ENCODE assay signal across 25 mouse cellular contexts in the genomic region with DNA sequence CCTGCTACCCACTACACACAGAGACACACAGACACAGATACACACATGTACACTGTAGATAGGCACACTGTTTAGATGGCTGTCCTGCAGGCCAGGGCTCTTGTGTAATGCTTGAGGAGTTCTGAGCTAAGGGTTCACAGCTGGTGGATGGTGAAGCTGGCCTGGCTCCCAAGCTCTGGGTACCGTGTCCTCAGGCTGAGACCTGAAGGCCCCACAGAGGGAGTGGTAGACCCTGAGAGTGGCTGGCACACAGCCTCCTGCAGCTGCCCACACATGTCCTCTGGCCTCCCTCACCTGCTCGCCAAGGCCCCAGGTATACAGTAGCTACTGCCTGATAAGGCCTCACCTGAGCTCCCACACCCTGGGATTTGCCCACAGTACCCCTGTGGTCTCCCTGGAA. TPM values are rescaled to one million over a fixed set of nuclear protein-coding genes. Genes with fewer than 3 reads are reported as not detected.
DNase-seq lines count a peak whose midpoint lies in the region; ATAC-seq and TF ChIP-seq lines count a peak whose summit lies in the region.
"Had no signal": no experiment of that assay in that cellular context is flagged by ENCODE, and none has a peak within 500 bp of the region (broad histone marks: within the 10 kb centered on the region; RNA-seq: fewer than 3 reads in every experiment).

No protein-coding gene starts in this region.

- no peaks in the 10 kb centered on the region for H3K9me3 ChIP-seq in kidney, embryonic 15.5 days (replicated peaks)
- no peaks in the 10 kb centered on the region for H3K9me3 ChIP-seq in lung, postnatal 0 days (ENCODE audit: low read length)
- H3K9me3 ChIP-seq: limb, embryonic 13.5 days; liver, embryonic 12.5 days; midbrain, embryonic 15.5 days; neural tube, embryonic 15.5 days had no signal

- H3K27me3 ChIP-seq in kidney, embryonic 15.5 days = no peaks in the 10 kb centered on the region
- no peaks in the 10 kb centered on the region for H3K27me3 ChIP-seq in lung, postnatal 0 days (replicated peaks; ENCODE audit: insufficient read depth, low read length)
- H3K27me3 ChIP-seq: limb, embryonic 13.5 days; liver, embryonic 12.5 days; midbrain, embryonic 15.5 days; neural tube, embryonic 15.5 days; Patski had no signal

- peak overlapping the region; percentile 64 for H3K27ac ChIP-seq in kidney, embryonic 15.5 days
- no peak overlapping the region for H3K27ac ChIP-seq in lung, postnatal 0 days (ENCODE audit: low read length)
- H3K27ac ChIP-seq: hindbrain, postnatal 0 days; left cerebral cortex, adult 2 months; limb, embryonic 13.5 days; liver, embryonic 12.5 days; midbrain, embryonic 15.5 days; neural tube, embryonic 15.5 days had no signal

- H3K4me2 ChIP-seq in kidney, embryonic 15.5 days = no peak overlapping the region
- no peak overlapping the region for H3K4me2 ChIP-seq in lung, postnatal 0 days (replicated peaks; ENCODE audit: low read depth, low read length)
- H3K4me2 ChIP-seq: limb, embryonic 13.5 days; liver, embryonic 12.5 days; midbrain, embryonic 15.5 days; neural tube, embryonic 15.5 days had no signal

- no peak for DNase-seq in kidney, postnatal 14 days
- peak; percentile 40 for DNase-seq in lung, postnatal 0 days (ENCODE audit: low spot score)
- DNase-seq in lung, postnatal 36 days = no peak
- DNase-seq in adrenal gland, postnatal 36 days = no peak
- no peak for DNase-seq in left cerebral cortex, adult 11 months (ENCODE audit: low spot score)
- DNase-seq: adrenal gland, postnatal 25 days; cerebellum, adult 18-20 months; cerebellum, postnatal 10 days; gastrocnemius, postnatal 14 days; kidney, adult 11 months; liver, postnatal 0 days; retina, postnatal 1 day; right cerebral cortex, postnatal 14 days; thymus, adult 2 months; thymus, postnatal 36 days had no signal

- TF ChIP-seq EP300 in lung, postnatal 0 days (IDR thresholded peaks at IDR 0.05) = no peak

- H3K4me1 ChIP-seq in kidney, embryonic 15.5 days = peaks cover 64% of the 10 kb centered on the region
- peaks cover 19% of the 10 kb centered on the region for H3K4me1 ChIP-seq in lung, postnatal 0 days (ENCODE audit: insufficient read depth, low read depth, low read length)

- TF ChIP-seq CTCF in lung, postnatal 0 days (IDR thresholded peaks at IDR 0.05) = no peak

- peaks cover 18% of the 10 kb centered on the region for H3K36me3 ChIP-seq in kidney, embryonic 15.5 days
- no peaks in the 10 kb centered on the region for H3K36me3 ChIP-seq in lung, postnatal 0 days (ENCODE audit: insufficient read depth, low read length)
- H3K36me3 ChIP-seq: limb, embryonic 13.5 days; liver, embryonic 12.5 days; midbrain, embryonic 15.5 days; neural tube, embryonic 15.5 days had no signal

- no peak for ATAC-seq in kidney, embryonic 15.5 days (replicated peaks; ENCODE audit: low FRiP score)
- ATAC-seq in lung, postnatal 0 days = no peak
- 0 out of 2 replicates have a peak, but pooled peaks have one; percentile 23 for ATAC-seq in erythroid progenitor cell, adult 5-6 weeks (replicated peaks; ENCODE audit: low FRiP score, poor library complexity, severe bottlenecking)
- ATAC-seq: forebrain, embryonic 14.5 days; hindbrain, postnatal 0 days; liver, embryonic 12.5 days; liver, postnatal 0 days; midbrain, embryonic 15.5 days; Patski had no signal

- H3K4me3 ChIP-seq in kidney, embryonic 15.5 days (replicated peaks) = no peak overlapping the region
- no peak overlapping the region for H3K4me3 ChIP-seq in lung, postnatal 0 days (ENCODE audit: low read depth, low read length)
- H3K4me3 ChIP-seq: left cerebral cortex, adult 2 months; limb, embryonic 13.5 days; liver, embryonic 12.5 days; midbrain, embryonic 15.5 days; neural tube, embryonic 15.5 days had no signal

- no peak overlapping the region for H3K9ac ChIP-seq in kidney, embryonic 15.5 days
- no peak overlapping the region for H3K9ac ChIP-seq in lung, postnatal 0 days (replicated peaks; ENCODE audit: low read depth)
- H3K9ac ChIP-seq: limb, embryonic 13.5 days; liver, embryonic 12.5 days; liver, postnatal 0 days; midbrain, embryonic 15.5 days; neural tube, embryonic 15.5 days had no signal

- WGBS in kidney, embryonic 15.5 days = 74% methylated on average over 2 of the region's 2 CpGs
- WGBS in lung, postnatal 0 days = 47% methylated on average over 2 of the region's 2 CpGs

RNA-seq across cellular contexts. Expression of a gene that starts 10.1 kb away (rescaled TPM):
- 190 and 191 TPM in 2 replicates for polyA plus RNA-seq in kidney, embryonic 15.5 days (2015; fragmentation: Nextera tagmentation; extraction: Ambion mirVana)
- 63.3 and 67.5 TPM in 2 replicates for polyA plus RNA-seq in lung, postnatal 0 days (2015; fragmentation: Nextera tagmentation; extraction: Ambion mirVana)
- not detected in 2 replicates for total RNA-seq in erythroid progenitor cell, adult 5-6 weeks (2015; ENCODE audit: low replicate concordance)
- total RNA-seq in erythroid progenitor cell, adult 5-6 weeks (2017; ENCODE audit: low replicate concordance) = 0.90 and 5.5 TPM in 2 replicates
- 1 to 10 TPM; 7.8 to 9.0 TPM for total RNA-seq in adrenal gland, postnatal 36 days (2021)
- polyA plus RNA-seq: Patski had no signal

RNA-seq across cellular contexts. Expression of a gene that starts 42.9 kb away (rescaled TPM):
- polyA plus RNA-seq in kidney, embryonic 15.5 days (2015; fragmentation: Nextera tagmentation; extraction: Ambion mirVana) = 788 and 840 TPM in 2 replicates
- polyA plus RNA-seq in lung, postnatal 0 days (2015; fragmentation: Nextera tagmentation; extraction: Ambion mirVana) = 274 and 290 TPM in 2 replicates
- total RNA-seq in erythroid progenitor cell, adult 5-6 weeks (2015; ENCODE audit: low replicate concordance) = 242 and 276 TPM in 2 replicates
- 439 and 531 TPM in 2 replicates for total RNA-seq in erythroid progenitor cell, adult 5-6 weeks (2017; ENCODE audit: low replicate concordance)
- 100 to 1,000 TPM; 219 to 230 TPM for total RNA-seq in adrenal gland, postnatal 36 days (2021)

RNA-seq across cellular contexts. Expression of a gene that starts 43.2 kb away (rescaled TPM):
- polyA plus RNA-seq in kidney, embryonic 15.5 days (2015; fragmentation: Nextera tagmentation; extraction: Ambion mirVana) = 26.4 and 31.9 TPM in 2 replicates
- polyA plus RNA-seq in lung, postnatal 0 days (2015; fragmentation: Nextera tagmentation; extraction: Ambion mirVana) = 17.0 and 19.4 TPM in 2 replicates
- total RNA-seq in erythroid progenitor cell, adult 5-6 weeks (2015; ENCODE audit: low replicate concordance) = 2.2 and 23.5 TPM in 2 replicates
- 3.6 and 4.6 TPM in 2 replicates for total RNA-seq in erythroid progenitor cell, adult 5-6 weeks (2017; ENCODE audit: low replicate concordance)
- total RNA-seq in adrenal gland, postnatal 36 days (2021) = 10 to 100 TPM; 17.3 to 27.7 TPM
